Mouse (Mus musculus) right cerebral cortex, postnatal 14 days (tissue): Measurements from ENCODE around the gene Fam205a1.
"Not testable (repeated sequence)": the region's sequence is repeated elsewhere in the genome, so short reads cannot be mapped to it uniquely, and the experiment has no call there.

Experiments used
- DNase-seq: peaks from one replicate; pipeline ENCODE4 v3.0.0; 2022

Fam205a1 gene

GRCm38 (mm10) chr4:42853788-42854187 is at the start of gene Fam205a1:
Fam205a1 (minus strand) TSS chr4:42853888.
- DNase-seq, result not testable (repeated sequence)

DNA sequence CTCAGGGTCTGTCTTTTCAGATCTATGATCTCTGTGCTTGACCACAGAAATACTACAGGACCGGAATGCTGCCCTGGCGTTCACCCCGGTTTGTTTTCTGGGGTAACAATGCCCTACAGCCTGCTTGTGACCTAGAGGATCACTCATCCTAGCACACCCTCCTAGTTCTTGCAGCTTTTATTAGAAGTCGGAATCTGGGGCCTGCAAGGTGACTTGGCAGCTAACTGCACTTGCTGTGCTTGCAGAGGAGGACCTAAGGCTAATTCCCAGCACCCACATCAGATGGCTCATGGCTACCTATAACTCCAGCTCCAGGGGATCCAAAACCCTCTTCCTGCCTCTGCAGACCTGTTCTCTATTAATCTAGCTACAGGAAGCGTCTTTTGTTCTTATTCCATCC is 49.0 kb upstream of the Fam205a1 start:
- no peak for DNase-seq

DNA sequence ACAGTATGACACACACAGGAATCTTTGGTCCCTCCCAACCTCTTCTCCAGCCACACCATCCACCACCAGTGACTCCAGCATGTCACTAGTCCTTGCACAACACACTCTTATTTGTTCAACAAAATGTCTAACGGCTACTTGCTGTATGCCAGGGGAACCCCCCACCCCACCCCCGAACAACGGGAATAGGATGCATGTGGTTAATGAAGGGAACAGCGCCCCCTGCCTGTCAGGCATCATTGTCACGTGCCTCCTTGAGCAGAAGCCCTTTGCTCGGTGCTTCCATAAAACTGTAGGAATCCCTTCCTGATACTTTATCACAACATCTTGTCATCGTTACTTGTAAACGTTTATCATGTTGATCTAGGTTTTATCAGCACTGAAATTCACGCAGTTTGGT is 48.5 kb upstream of the Fam205a1 start:
- DNase-seq, result peak; percentile 60

GRCm38 (mm10) chr4:42900878-42901277 is 47.2 kb upstream of the Fam205a1 start:
- peak; percentile 40 for DNase-seq

- DNase-seq, result no peak
Observed at GRCm38 (mm10) chr4:42898914-42899313, 45.2 kb upstream of the Fam205a1 start.

- no peak for DNase-seq
Observed at GRCm38 (mm10) chr4:42895118-42895517, 41.4 kb upstream of the Fam205a1 start.

DNA sequence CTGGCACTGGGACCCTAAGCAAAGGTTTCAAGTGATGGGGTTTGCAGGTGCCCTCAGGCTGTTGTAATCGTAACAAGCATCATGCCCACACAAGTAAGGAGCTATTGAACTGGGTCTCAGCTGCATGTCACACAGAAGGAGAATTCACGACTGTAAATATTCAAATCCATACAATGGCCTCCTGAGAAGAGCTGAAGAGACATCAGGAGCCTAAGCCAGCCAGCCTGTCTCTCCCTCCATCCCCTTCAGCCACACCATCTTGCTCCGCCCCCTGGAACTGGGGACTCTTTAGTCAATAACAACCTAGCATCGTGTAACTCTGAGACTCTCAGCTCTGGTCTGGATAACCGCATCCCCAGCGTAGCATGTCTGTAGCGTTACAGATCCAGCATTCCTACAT is 37.5 kb upstream of the Fam205a1 start:
- no peak for DNase-seq

GRCm38 (mm10) chr4:42888806-42889205 is 35.1 kb upstream of the Fam205a1 start:
- no peak for DNase-seq

GRCm38 (mm10) chr4:42886926-42887325 is 33.2 kb upstream of the Fam205a1 start:
- DNase-seq, result no peak

GRCm38 (mm10) chr4:42880677-42880948 is 26.9 kb upstream of the Fam205a1 start:
- DNase-seq, result no peak

DNA sequence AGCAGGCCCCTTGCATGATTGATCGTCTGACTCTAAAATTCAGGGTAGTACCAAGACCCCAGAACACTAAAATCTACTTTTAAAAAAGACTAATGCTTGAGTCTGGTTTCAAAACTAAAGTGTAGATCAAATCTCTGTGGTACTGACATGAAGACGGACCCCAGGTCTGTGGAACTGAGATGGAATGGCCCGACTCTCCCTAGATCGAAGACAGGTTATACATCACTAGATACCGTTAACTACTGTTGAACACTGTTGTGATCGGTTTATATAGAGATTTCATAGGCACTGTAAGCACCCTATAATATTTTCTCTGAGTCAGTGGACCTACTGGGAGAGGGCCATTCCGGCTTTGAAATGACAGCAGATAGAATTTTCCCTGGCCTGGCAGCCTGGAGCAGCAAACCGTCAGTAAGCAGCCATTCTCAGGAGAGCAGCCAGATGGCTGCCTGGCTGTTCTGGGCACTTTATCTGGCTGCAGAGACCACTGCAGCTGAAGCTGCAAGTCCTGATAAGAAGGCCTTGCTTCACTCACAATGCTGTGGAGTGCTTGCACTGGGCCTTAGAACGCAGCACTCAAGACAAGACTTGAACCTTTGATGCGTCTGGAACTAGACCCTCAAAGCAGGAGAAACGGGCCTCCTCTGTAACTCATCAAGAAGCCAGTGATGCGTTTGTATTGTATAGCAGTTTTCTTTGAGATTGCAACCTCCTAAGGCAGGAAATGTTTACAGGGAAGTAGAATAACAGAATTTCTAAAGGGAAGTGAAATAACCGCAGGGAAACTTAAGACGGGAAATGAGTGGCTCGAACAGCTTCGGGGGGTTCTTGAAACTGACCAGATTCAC is 26.4 kb upstream of the Fam205a1 start:
- no peak for DNase-seq

DNA sequence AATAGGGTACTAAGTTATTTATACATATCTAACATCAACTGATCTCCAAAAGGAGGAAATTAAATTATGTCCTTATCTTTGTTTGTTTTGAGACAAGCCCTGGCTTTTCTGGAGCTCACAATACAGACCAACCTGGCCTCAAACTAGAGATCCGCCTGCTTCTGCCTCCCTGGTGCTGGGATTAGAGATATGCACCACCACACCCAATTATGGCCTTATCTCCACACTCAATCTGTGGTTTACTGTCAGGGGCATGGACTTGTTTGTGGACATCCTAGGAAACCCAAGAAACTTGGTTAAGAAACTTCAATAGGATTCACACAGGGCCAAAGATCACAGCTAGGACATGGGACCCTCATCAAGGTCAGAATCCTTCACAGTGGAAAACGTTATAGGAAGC is 24.0 kb upstream of the Fam205a1 start:
- DNase-seq, result no peak

- peak; percentile 29 for DNase-seq
Observed at GRCm38 (mm10) chr4:42876586-42877291, 23.1 kb upstream of the Fam205a1 start.

DNA sequence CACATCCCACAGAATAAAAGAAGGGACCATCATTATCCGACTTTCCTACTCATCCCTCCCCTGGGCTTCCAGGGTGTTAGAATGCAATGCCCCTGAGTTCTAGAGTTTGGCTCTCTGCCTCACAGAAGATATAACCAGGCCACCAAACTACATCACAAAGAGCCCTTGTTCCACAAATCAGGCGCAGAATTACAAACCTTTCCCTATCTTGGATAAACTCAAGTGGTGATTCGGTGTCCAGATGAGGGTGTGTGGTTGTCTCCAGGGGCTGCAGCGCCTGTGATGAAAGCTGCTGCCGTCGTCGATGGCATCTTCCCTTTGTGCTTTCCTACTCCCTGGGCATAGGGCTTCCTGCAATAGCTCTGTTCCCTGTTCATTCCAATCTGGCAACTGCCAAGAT is 20.4 kb upstream of the Fam205a1 start, which contains the start of gene Fam205c:
Fam205c (minus strand) TSS at position 101 of the 400 bp plus-strand sequence.
- DNase-seq, result no peak

GRCm38 (mm10) chr4:42872746-42873435 is 19.2 kb upstream of the Fam205a1 start:
- DNase-seq, result no peak

- no peak for DNase-seq
Observed at GRCm38 (mm10) chr4:42872151-42872550, 18.5 kb upstream of the Fam205a1 start.

DNA sequence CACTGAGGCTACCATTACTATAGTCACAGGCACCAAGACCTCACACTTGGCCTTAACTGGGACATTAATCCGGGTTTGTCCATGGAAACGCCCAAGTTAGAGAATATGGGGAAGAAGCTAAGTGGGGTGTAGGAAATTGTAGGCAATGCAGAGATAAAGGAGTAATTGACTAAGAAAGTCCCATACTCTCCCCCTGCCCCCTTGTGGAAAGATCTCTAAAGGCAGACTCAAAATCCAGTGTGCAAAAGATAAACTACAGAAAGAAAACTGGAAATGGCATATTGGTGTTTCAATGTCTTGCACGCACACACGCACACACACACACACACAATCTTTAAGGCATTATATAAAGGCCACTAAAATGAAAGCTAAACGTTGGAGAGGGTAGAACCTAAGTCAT is 17.1 kb upstream of the Fam205a1 start:
- no peak for DNase-seq

DNA sequence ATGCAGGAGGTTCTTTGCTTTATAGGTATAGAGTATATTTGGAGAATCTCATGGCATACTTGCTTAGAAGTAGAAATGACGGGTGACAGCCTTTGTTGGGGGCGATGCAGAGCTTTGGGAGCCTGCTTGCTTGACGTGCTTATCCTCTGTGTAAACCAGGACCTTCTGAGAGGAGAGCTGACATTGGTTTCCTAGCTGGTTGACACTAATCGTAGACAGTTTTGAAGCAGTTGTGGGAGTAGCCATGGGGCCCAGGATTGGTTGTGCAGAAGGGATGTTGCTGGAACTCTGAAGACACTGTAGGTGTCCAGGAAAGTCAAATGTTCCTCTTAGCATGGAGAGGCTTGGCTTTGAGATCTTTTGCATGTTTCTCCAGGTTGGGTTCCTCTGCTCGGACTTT is 14.5 kb upstream of the Fam205a1 start:
- no peak for DNase-seq

DNA sequence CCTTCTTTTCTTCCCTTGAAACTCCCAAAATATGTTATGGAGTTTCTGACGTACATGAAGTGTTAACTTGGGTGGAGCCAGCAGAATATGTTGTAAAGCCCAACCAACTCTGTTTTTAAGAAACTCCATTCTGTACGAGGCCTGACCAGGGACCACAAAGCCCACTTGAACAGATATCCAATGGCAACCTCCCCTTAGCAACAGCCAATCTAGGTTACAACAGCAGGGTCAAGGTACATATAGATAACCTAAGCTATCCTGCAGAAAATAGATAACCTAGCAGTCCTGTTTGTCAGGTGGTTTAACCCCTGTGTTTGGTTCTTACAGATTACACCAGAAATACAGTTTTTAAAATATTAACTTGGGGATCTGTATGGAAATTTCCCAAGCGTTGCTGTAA is 13.7 kb upstream of the Fam205a1 start:
- no peak for DNase-seq

DNA sequence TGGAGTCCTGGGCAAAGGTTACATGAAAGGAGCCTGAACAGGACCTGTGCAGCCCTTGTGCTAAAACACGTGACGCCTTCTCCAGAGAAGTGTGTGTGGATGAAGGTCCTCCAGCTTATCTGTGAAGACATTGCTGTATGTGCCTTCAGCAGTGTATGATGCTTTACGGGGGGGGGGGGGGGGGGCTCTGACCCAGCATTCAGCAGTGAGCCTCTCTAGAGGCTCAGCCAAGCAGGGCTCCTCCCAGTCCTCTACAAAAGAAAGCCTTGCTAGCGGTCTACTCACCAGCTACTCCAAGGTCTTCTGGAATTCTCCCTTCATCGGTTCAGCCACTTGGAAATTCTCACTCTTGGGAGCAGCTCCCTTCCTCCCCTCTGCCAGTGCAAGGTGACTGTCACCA is 9.8 kb upstream of the Fam205a1 start:
- DNase-seq, result not testable (repeated sequence)

DNA sequence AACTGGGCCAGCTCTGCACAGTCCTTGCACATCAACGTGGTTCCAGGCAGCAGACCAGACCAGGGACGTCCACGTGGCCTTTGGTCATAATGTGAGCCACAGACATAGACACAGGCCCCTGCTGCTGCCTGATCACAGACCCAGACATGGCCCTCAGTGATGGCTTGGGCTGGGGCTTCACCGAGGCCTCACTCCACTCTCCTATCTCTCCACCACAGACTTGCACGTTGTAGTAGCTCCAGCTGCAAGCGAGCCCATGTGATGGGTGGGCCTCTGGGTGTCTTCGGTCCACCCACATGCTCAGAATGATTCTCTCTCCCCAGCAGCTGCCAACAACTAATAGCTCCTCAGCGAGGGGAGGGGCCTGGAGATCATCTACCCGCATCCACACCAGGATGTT is 6.8 kb upstream of the Fam205a1 start:
- not testable (repeated sequence) for DNase-seq

DNA sequence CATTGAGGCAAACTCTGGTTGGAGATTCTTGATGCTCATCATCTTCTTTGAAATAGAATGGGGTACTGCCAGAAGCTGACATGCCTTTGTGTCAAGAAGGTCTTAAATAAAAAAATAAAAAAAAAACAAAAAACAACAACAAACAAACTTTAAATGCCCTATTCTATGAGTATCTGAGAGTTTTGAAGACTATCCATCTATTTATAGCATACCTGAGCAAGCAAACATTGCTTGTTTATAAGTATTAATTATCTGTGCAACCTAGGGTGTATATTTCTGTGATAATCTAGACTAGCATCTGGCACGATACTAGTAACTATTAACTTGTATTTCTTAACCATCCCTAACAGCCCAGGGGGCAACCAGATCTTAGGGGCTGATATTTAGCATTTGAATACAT is 3.0 kb upstream of the Fam205a1 start, which contains the start of gene Gm12394:
Gm12394 (minus strand) TSS at position 101 of the 400 bp plus-strand sequence.
- DNase-seq, result not testable (repeated sequence)
